Mouse (Mus musculus) liver, adult 2 months (tissue): ENCODE data around the gene Kcnq2.

ENCODE experiments used
- CTCF ChIP-seq: fragments of 200-500 bp; IDR thresholded peaks from 2 replicates; pipeline ENCODE4 v1.5.1; 2011; ENCODE audit warnings: low read depth, low read length, control low read depth
- POLR2A ChIP-seq: fragments of 200-500 bp; IDR thresholded peaks from 2 replicates; pipeline ENCODE4 v1.6.1; 2011; ENCODE audit warnings: low read length, control low read depth; ENCODE audit not compliant: insufficient read depth; ENCODE audit errors: extremely low read depth

DNA sequence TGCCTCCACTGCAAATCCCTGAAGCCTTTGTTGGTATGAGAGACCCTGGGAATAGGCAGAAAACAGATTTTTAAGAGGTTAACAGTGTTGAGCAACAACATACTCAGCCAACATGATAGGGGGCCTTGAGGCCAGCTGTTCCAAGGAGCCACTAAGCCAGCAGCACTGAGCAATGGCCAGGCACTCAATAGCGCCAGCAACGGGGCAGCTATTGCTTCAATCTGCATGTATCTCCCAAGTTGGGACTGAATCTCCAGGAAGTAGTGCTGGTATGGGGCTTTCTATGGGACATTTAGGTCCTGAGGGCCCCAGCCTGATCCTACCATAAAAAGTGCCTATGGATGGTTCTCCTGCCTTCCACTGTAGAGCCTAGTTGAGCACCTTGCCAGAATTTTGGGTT is 23.4 kb upstream of the Kcnq2 start:
- no peak for TF ChIP-seq CTCF
- TF ChIP-seq POLR2A: no peak
